Mouse (Mus musculus) liver, embryonic 14.5 days (tissue): ENCODE measurements at regions not wholly inside any gene's neighbourhood (a gene's known extent, or its start where the extent isn't known, plus 50 kb on each side); places are given as distances from the start of the nearest gene placed in this dataset.

ENCODE experiments used
- CTCF ChIP-seq: IDR thresholded peaks from 2 replicates; pipeline ENCODE4 v1.5.1; 2016; ENCODE audit warnings: antibody characterized with exemption, low read depth, control low read depth
- EP300 ChIP-seq: IDR thresholded peaks from 2 replicates; pipeline ENCODE4 v1.6.1; 2016; ENCODE audit warnings: antibody characterized with exemption, low read depth

- no peak for TF ChIP-seq CTCF
- TF ChIP-seq EP300: no peak
Observed at GRCm38 (mm10) chr2:56109975-56110374, 674.2 kb downstream of the Kcnj3 start.
